Mouse (Mus musculus): ENCODE measurements around the gene Scn8a.
A peak's percentile ranks its signal among the peaks of the same experiment; 100 is the strongest.
"Not testable (repeated sequence)": the region's sequence is repeated elsewhere in the genome, so short reads cannot be mapped to it uniquely, and the experiment has no call there.

Scn8a gene

GRCm38 (mm10) chr15:100869558-100869957 is at the start of gene Scn8a:
Gene Scn8a, plus strand, starts transcription at chr15:100869858.
- no peak for DNase-seq (ENCODE audit: low read depth, low spot score)

DNA sequence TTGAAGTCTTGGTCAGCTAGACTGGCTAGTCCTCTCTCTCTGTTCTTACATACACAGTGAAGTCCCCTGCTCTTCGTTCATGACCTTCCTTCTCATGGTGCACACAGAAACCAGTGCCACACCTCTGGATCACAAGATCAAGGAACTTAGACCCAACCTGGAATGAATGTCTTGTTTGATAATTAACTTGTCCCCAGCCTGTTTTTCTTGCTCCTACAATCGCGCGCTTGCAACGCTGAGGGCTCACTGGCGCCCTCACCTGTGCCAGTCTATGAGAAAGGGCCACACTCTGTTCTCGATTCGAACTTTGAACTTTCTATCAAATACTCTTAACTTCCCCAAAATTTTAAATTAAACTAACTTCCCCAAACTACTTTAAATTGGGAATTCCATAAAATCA is 47.8 kb upstream of the Scn8a start:
- no peak for DNase-seq (ENCODE audit: low read depth, low spot score)

DNA sequence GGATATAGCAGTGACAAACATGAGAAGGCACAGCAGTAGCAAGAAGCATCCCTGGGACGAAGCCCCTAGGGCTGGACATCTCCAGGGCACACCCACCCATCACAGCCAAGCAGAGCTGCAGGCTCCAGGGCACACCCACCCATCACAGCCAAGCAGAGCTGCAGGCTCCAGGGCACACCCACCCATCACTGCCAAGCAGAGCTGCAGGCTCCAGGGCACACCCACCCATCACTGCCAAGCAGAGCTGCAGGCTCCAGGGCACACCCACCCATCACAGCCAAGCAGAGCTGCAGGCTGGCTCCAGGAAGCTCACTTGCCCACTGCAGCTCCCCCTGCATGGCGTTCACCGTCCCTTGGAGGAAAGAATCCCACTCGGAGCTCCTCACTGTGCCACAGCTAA is 47.3 kb upstream of the Scn8a start:
- DNase-seq (ENCODE audit: low read depth, low spot score) = not testable (repeated sequence)

DNA sequence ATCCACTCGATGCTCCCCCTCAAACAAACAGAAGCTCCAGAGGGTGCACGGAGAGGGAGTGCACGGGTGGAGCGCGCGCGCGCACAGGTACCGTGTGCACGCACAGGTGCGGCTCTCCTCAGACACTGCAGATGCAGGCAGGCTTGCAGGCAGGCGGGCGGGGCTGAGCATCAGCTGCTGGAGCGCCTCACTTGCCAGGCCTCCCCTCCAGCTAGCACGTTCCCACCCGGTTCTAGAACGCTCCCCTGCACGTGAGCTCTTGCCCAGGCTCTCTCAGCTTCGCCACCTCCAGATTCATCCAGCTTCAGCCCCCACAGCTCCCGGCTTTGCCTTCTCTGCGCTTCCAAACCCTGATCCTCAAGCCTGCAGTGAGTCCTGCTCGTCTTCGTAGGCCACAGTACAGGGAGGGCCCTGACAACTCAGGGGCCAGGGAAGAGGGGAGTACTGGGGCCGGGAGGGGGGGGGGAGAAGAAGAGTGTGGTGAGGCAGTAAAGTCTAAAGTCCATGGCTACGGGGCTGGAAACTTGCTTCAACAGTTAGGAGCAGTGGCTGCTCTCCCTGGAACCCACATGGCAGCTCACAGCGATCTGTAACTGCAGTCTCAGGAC is 44.3 kb upstream of the Scn8a start:
- DNase-seq (ENCODE audit: low read depth, low spot score) = no peak

GRCm38 (mm10) chr15:100826076-100826475 is 43.6 kb upstream of the Scn8a start:
- no peak for DNase-seq (ENCODE audit: low read depth, low spot score)

- DNase-seq (ENCODE audit: low read depth, low spot score) = no peak
These were observed 39.9 kb upstream of the Scn8a start for GRCm38 (mm10) chr15:100829775-100830174.

GRCm38 (mm10) chr15:100830682-100831081 is 39.0 kb upstream of the Scn8a start:
- peak; percentile 54 for DNase-seq (ENCODE audit: low read depth, low spot score)

- no peak for DNase-seq (ENCODE audit: low read depth, low spot score)
These were observed 37.5 kb upstream of the Scn8a start for GRCm38 (mm10) chr15:100832144-100832543.

DNA sequence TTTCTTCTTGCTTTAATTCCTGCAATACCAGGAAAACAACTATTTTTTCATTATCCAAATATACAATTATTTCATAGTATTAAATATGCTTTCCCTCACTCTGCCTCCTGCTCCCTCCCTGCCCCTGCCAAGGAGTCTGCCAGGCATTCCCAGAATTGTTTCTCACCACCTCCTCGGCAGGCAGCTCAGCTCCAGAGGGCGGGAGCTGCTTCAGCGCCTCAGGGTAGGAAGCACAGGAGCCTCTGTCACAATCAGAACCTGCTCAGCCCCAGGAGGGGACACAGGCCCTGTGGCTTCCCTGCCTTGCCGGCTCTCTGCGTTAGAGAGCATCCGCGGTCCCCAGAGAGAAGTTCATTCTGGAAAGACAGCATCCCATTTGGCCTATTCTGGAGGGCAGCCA is 36.9 kb upstream of the Scn8a start:
- no peak for DNase-seq (ENCODE audit: low read depth, low spot score)

DNA sequence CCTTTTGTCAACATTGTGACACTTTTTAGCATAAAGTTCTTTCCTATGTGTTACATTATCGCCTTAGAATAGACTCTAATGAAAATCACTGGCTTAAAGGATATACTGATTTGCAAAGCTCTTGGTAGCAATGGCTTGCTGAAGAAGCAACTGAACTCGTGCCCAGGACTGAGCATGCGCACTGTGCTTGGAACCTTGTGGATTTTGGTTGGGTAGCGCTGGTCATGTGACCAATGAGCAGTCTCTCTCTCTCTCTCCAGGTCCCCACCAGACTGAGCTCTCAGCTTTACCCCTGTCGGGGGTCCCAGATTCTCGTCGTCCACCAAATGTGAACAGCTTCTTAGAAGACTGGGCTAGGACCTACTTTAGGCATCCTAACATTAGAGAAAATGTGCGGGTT is 32.9 kb upstream of the Scn8a start:
- DNase-seq (ENCODE audit: low read depth, low spot score) = no peak

GRCm38 (mm10) chr15:100838607-100839207 is 31.0 kb upstream of the Scn8a start:
- peak; percentile 65 for DNase-seq (ENCODE audit: low read depth, low spot score)

GRCm38 (mm10) chr15:100844336-100844735 is 25.3 kb upstream of the Scn8a start:
- no peak for DNase-seq (ENCODE audit: low read depth, low spot score)

- DNase-seq (ENCODE audit: low read depth, low spot score) = no peak
These were observed 24.4 kb upstream of the Scn8a start for GRCm38 (mm10) chr15:100845049-100845879.

- peak; percentile 49 for DNase-seq (ENCODE audit: low read depth, low spot score)
These were observed 22.5 kb upstream of the Scn8a start for GRCm38 (mm10) chr15:100847193-100847592.

GRCm38 (mm10) chr15:100857586-100857985 is 12.1 kb upstream of the Scn8a start:
- DNase-seq (ENCODE audit: low read depth, low spot score) = no peak

DNA sequence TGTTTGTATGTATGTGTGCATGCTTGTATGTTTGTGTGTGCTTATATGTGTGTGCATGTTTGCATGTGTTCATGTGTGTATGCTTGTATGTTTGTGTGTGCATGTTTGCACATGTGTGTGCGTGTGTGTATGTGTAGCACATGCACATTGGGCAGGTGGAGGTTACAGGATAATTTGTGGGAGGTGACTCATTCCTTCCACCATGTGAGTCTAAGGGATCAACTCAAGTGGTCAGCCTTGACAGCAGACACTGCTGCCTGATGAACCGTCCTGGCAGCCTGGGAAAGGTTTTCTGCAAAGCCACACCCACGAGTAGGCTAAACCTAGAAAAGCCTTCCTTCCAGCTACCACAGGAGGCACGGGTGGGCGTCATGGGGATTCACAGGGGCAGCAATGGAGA is 8.8 kb upstream of the Scn8a start:
- no peak for DNase-seq (ENCODE audit: low read depth, low spot score)

DNA sequence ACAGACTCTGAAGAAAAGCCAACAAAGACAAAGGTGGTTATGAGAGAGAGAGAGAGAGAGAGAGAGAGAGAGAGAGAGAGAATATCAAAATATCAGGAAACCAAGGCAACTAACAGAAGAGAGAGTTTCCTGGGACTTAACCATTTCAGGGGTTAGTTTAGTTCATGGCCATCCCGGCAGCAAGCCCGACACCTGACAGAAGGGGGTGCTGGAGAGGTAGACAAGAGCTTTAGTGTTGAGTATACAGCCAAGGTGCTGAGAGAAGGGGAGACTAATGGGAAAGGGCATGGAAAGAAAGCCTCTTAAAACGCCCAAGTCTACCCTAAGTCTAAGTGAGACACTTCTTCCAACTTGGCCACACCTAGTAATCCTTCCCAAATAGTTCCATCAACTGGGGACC is 4.1 kb upstream of the Scn8a start:
- DNase-seq (ENCODE audit: low read depth, low spot score) = no peak

DNA sequence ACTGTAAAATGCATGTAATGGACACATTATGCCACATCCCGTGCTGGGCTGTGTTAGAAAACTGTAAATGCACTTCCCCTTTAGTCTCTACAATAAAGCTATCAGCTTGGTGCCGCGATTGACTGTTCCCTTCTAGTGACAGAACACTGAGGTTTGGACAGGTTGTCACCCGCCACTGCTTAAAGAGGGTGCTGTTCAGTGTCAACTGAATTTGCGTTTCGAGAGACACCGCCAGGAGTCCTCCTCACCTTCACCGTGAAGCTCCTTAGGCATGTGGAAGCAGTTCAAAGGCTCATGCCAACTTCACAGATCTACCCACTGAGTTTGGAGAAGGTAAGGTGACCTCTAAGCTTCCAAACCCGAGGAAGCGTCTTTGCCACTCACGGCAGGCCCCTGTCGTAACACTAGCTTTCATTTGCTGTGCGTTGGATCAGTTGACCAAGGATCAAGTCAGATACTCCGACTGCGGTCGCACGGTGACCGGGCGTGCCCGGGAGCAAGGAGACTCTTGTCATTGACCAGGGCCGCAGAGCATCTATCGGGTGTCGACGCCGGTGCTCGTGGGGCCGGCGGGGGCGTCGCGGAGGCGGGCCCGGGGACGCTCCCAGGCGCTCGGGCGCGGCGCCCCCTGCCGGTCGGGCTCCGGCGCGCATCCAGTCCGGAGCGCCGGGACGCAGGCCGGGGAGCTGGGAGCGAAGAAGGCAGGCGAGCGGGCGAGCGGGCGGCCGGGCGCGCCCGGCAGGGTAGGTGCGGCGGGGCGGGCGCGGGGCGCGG is 530 bp downstream of the Scn8a start:
- no peak for DNase-seq (ENCODE audit: low read depth, low spot score)

GRCm38 (mm10) chr15:100870775-100871106 is 1.1 kb downstream of the Scn8a start:
- no peak for DNase-seq (ENCODE audit: low read depth, low spot score)

- no peak for DNase-seq (ENCODE audit: low read depth, low spot score)
These were observed 1.7 kb downstream of the Scn8a start for GRCm38 (mm10) chr15:100871107-100872011.

- peak; percentile 61 for DNase-seq (ENCODE audit: low read depth, low spot score)
These were observed 3.5 kb downstream of the Scn8a start for GRCm38 (mm10) chr15:100873155-100873554.

All from WW6 (cell line).